Mouse (Mus musculus): Measurements from ENCODE around the gene Fam124a.

DNA sequence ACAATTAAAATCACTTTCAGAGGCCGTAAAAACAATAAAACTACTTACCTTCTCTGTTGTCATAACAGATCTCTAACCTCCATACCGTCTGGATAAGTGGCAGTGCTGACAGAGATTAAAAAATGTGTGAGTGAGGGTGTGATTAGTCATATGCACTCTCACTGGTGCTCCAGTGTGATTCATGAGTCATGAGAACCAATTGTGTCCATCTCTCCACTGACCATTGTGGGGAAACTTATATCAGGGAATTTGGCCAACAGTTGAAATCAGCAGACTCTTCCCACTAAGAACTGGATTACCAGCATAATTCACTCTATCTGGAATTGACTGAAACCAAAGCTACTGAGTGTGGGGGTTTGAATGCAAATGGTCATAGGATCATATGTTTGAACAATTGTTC, 24.6 kb upstream of the Fam124a start:
- TF ChIP-seq CTCF (IDR thresholded peaks at IDR 0.05; ENCODE audit: borderline replicate concordance, extremely low read depth, insufficient read depth, insufficient read length) (no peak), POLR2A (IDR thresholded peaks at IDR 0.05; ENCODE audit: borderline replicate concordance, extremely low read depth, insufficient read depth, insufficient read length, poor library complexity, severe bottlenecking) (no peak)
